Mouse (Mus musculus): ENCODE measurements at regions not wholly inside any gene's neighbourhood (a gene's known extent, or its start where the extent isn't known, plus 50 kb on each side); places are given as distances from the start of the nearest gene placed in this dataset.

DNA sequence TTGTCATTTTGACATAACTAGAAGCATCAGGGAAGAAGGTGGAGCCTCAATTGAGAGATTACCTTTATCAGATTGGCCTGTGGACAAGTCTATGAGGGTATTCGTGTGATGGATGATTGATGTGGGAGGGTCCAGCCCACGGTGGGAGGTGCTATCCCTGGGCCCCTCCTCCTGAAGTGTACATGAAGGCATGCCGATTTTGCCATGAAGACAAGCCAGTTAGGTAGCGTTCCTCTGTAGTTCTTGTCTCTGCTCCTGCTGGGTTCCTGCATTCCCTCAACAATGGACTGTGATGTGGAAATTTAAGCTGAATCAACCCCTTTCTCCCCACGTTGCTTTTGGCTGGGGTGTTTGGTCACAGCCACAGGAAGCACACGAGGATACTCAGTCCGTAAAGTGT lies 317.5 kb downstream of the Gm49356 start:
- DNase-seq (ENCODE audit: low spot score in 2 of 2), result no peak

GRCm38 (mm10) chr15:59207976-59208375 lies 318.9 kb downstream of the Gm49356 start:
- no peak for DNase-seq (ENCODE audit: low spot score in 2 of 2)

DNA sequence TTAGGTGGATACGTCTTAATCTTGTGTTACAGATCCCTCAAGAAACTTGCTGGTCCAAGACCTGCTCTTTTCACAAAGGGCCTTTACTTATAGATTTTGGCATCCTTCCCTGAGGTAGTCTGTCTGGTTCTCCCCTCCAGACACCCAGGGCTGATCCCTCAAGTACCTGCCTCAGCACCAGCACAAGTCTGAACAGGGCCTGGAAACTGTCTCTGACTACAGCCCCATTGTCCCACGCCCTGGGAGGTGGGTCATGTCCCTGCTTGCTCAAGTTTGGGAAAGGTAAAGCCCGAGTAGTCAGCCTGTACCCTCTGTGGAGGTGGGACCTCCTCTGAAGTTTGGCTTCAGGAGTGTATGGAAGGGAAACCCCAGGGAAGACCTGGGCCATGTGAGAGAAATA lies 323.3 kb downstream of the Gm49356 start:
- DNase-seq (ENCODE audit: low spot score in 2 of 2), result no peak

DNA sequence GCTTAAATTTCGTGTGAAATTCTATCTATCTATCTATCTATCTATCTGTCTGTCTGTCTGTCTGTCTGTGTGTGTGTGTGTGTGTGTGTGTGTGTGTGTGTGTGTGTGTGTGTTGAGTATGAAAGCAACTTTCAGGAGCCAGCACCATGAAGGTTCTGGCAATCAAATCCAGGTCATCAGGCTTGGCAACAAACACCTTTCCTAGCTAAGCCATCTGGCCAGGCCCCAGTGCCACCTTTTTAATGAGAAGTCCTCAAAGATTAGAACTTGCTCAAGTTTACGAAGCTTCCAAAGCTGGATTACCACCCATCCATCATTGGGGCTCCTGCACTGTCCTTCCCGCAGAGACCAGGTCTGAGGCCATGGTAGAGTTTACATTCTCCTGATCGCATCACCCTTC lies 325.0 kb downstream of the Gm49356 start:
- DNase-seq (ENCODE audit: low spot score in 2 of 2), result no peak

- DNase-seq (ENCODE audit: low spot score in 2 of 2), result no peak
These were observed 326.1 kb downstream of the Gm49356 start for GRCm38 (mm10) chr15:59215239-59215638.

- DNase-seq (ENCODE audit: low spot score in 2 of 2), result no peak
These were observed 328.4 kb downstream of the Gm49356 start for GRCm38 (mm10) chr15:59217481-59217880.

DNA sequence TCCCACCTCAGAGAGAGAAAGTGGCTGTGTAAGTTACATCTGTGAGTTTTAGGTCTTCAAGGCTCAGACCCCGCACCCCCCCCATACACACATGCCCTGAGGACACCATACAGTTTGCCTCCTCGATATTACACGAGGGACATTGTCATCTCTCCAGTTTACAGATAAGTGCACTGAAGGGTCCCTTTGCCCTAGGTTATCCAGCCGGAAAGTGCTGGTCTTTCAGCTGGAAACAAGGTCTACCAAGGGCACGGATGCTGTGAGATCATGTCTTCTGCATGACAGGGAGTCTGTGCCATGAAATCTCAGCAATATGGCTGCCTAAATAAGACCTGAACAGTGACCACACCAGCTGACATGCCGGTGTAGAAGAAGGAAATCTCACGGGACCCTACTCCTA lies 329.8 kb downstream of the Gm49356 start:
- no peak for DNase-seq (ENCODE audit: low spot score in 2 of 2)

DNA sequence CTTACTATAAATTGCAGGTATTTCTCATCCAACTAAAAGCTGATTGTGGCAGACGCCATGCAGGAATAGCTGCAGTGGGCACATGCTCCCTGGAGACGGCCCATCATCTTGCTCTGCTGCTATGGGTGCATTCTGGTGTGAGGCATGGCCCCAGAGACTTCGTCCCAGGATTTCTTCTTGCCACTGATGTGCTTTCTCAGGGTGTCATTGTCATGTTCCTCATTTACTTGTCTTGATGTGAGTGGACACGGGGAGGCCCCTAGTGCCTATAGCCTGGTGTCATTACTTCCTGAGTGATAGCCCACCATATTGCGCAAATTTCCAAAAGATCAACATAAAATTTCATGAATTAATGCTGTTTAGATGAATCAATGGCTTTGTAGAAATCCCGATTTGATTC lies 336.5 kb downstream of the Gm49356 start:
- DNase-seq (ENCODE audit: low spot score in 2 of 2), result no peak

GRCm38 (mm10) chr15:59227293-59227692 lies 338.2 kb downstream of the Gm49356 start:
- no peak for DNase-seq (ENCODE audit: low spot score in 2 of 2)

DNA sequence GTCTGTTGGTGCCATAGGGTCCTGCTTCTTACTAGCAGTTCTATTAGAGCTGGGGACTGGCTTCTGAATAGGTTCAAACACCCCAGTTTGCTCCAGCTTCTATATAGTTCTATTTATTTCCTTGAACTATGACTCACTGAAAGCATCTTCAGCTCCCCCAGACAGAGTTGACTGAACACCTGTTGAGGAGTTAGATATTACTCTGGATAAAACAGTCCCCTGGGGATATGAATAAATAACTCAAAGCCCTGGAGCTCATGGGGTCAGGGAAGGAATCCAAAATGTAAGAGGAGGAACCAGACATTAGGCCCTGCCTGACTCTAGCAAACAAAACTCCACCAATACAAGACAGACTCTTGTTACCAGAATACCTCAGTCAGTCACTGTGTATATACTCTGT lies 341.4 kb downstream of the Gm49356 start:
- DNase-seq (ENCODE audit: low spot score in 2 of 2), result no peak

DNA sequence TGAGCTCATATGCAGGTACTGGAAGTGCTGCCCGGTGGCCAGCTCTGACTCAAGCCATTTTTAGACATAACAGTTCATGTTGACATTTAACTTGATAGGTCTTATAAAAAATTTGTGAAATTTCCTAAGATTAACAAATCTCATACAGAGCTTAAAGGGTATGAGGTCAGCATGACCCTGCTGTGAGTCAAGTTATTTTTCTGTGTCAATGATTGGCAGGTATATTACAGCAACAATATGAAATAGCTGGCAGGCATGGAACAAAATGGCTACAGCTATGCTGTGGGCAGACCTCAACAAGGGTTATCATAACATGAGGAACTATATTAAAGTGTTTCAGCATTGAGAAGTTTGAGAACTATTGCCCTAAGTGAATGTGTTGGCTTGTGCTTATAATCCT lies 342.6 kb downstream of the Gm49356 start:
- no peak for DNase-seq (ENCODE audit: low spot score in 2 of 2)

- no peak for DNase-seq (ENCODE audit: low spot score in 2 of 2)
These were observed 343.2 kb downstream of the Gm49356 start for GRCm38 (mm10) chr15:59232290-59232689.

DNA sequence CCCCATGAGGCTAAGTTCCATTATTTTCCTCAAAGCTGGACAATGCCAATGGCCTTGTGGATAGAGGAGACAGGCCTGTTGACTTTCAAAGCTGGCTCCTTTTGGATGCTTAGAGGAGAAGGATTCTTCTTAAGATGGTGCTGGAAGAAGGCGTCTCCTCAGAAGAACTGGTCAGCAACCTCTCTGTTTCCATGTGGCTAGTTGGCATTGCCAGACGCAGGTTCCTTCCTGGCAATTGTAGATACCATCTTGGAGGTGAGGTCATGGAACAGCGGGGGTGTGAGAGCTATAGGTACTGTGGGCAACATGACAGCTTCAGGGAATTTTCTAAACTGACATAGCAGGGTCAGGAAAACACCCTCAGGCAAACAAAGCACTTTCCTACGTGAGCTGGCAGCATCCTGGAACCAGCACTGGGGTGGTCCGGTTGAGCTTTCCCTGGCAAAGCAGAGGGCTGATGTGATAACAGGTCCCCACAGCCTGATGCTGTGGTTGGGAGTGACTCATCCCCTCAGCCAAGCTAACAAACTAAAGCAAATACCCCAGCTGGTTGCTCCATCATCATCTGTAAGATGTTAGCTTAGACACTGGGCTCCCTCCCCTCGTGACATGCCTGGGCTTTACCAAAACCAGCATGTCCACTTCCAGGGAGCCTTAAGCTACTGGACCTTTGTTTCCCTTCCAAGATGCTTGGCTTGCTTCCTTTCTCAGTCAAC lies 348.5 kb downstream of the Gm49356 start:
- no peak for DNase-seq (ENCODE audit: low spot score in 2 of 2)

- no peak for DNase-seq (ENCODE audit: low spot score in 2 of 2)
These were observed 352.7 kb downstream of the Gm49356 start for GRCm38 (mm10) chr15:59241752-59242151.

DNA sequence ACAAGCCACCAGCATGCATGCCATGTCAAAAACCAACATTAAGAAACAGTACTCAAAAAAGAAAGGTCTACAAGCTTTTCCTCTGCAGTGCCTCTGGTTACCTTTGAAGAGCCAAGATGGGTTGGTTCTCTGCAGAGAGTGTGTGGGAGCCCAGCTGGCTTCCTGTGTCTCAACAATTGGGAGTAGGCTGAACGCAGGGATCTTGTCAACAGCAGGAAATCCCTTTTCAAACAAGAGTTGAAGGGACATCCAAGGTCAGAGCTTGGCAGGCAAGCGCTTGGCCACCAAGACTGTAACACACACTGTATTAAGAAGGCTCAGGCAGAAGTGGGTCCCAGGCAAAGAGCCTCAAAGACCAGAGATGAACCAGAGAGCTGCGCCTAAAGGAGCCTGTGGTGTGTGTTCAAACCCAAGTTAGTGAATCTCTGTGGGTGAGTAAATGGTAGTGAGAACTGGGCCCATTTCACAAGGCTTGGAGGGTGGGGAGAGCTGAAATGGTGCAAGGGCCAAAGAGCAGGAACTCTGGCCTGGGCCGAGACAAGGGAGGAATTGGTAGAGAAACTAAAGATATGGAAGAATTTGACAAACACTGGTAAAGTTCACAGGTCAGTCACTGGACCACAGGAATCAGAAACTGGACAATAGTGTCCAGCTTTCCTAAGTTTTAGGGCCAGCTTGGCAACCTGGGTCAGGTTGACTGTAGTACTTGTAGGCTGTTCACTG lies 357.0 kb downstream of the Gm49356 start:
- DNase-seq (ENCODE audit: low spot score in 2 of 2), result no peak

GRCm38 (mm10) chr15:59248477-59249260 lies 359.6 kb downstream of the Gm49356 start:
- no peak for DNase-seq (ENCODE audit: low spot score in 2 of 2)

- DNase-seq (ENCODE audit: low spot score in 2 of 2), result no peak
These were observed 372.3 kb downstream of the Gm49356 start for GRCm38 (mm10) chr15:59261380-59261779.

GRCm38 (mm10) chr15:59262380-59262779 lies 373.3 kb downstream of the Gm49356 start:
- DNase-seq (ENCODE audit: low spot score in 2 of 2), result no peak

- DNase-seq (ENCODE audit: low spot score in 2 of 2), result no peak
These were observed 374.6 kb downstream of the Gm49356 start for GRCm38 (mm10) chr15:59263433-59264328.

Measured in adrenal gland, postnatal 4 days (tissue).